Mouse (Mus musculus): ENCODE results near the gene Hist1h2bp. TPM values are rescaled to one million over a fixed set of nuclear protein-coding genes. Genes with fewer than 3 reads are reported as not detected.
"Not testable (repeated sequence)": the region's sequence is repeated elsewhere in the genome, so short reads cannot be mapped to it uniquely, and the experiment has no call there.

The Hist1h2bp gene
- polyA plus RNA-seq, 1 experiment from 2014 or later = 3.8 TPM

GRCm38 (mm10) chr13:21784311-21784710 is 3.0 kb upstream of the Hist1h2bp start:
- Histone ChIP-seq H3K36me3 (no peaks in the 10 kb centered on the region), H3K9me3 (replicated peaks) (no peaks in the 10 kb centered on the region), H3K27ac (peak overlapping the region; percentile 100), H3K27me3 (no peaks in the 10 kb centered on the region), H3K4me3 (replicated peaks) (peak overlapping the region; percentile 60), H3K9ac (peak overlapping the region; percentile 84), H3K4me2 (peak overlapping the region; percentile 74), H3K4me1 (replicated peaks) (peaks cover 55% of the 10 kb centered on the region)
- ATAC-seq (ENCODE audit: low read depth) (no peak), DNase-seq (no peak)
- WGBS (ENCODE audit: insufficient replicate concordance) = 59% methylated on average over 6 of the region's 6 CpGs

- Histone ChIP-seq H3K4me1 (replicated peaks) (peaks cover 63% of the 10 kb centered on the region), H3K36me3 (no peaks in the 10 kb centered on the region), H3K9ac (peak overlapping the region; percentile 84), H3K4me2 (peak overlapping the region; percentile 70), H3K27me3 (no peaks in the 10 kb centered on the region), H3K27ac (peak overlapping the region; percentile 100), H3K9me3 (replicated peaks) (no peaks in the 10 kb centered on the region), H3K4me3 (replicated peaks) (peak overlapping the region; percentile 56)
- WGBS (ENCODE audit: insufficient replicate concordance) = 6% methylated on average over 8 of the region's 8 CpGs
- DNase-seq (peak; percentile 27), ATAC-seq (ENCODE audit: low read depth) (no peak)
Measured at GRCm38 (mm10) chr13:21786189-21786898, 917 bp upstream of the Hist1h2bp start.

- peak overlapping the region; percentile 51 for H3K4me3 ChIP-seq (replicated peaks)
- DNase-seq = peak; percentile 13
- peak; percentile 17 for ATAC-seq (ENCODE audit: low read depth)
Measured at GRCm38 (mm10) chr13:21787760-21788593, 716 bp downstream of the Hist1h2bp start.

GRCm38 (mm10) chr13:21789925-21790324 is 2.7 kb downstream of the Hist1h2bp start:
- H3K4me3 ChIP-seq (replicated peaks) = no peak overlapping the region
- ATAC-seq (ENCODE audit: low read depth) (no peak), DNase-seq (no peak)
- H3K27me3 ChIP-seq = no peaks in the 10 kb centered on the region
- 39% methylated on average over 6 of the region's 6 CpGs for WGBS (ENCODE audit: insufficient replicate concordance)
- no peaks in the 10 kb centered on the region for H3K9me3 ChIP-seq (replicated peaks)
- no peaks in the 10 kb centered on the region for H3K36me3 ChIP-seq
- peak overlapping the region; percentile 100 for H3K27ac ChIP-seq
- H3K9ac ChIP-seq = peak overlapping the region; percentile 81
- H3K4me2 ChIP-seq = 0 out of 2 replicates have a peak overlapping the region, but pooled peaks have one; percentile 34
- peaks cover 44% of the 10 kb centered on the region for H3K4me1 ChIP-seq (replicated peaks)

More at GRCm38 (mm10) chr13:21787760-21788593, 716 bp downstream of the Hist1h2bp start:
- peak overlapping the region; percentile 59 for H3K4me2 ChIP-seq
- H3K27me3 ChIP-seq = no peaks in the 10 kb centered on the region
- peaks cover 57% of the 10 kb centered on the region for H3K4me1 ChIP-seq (replicated peaks)
- peak overlapping the region; percentile 81 for H3K9ac ChIP-seq
- no peaks in the 10 kb centered on the region for H3K36me3 ChIP-seq
- WGBS (ENCODE audit: insufficient replicate concordance) = 16% methylated on average over 18 of the region's 21 CpGs
- H3K9me3 ChIP-seq (replicated peaks) = no peaks in the 10 kb centered on the region
- H3K27ac ChIP-seq = peak overlapping the region; percentile 100

- Histone ChIP-seq H3K9me3 (replicated peaks) (no peaks in the 10 kb centered on the region), H3K4me3 (replicated peaks) (no peak overlapping the region), H3K36me3 (no peaks in the 10 kb centered on the region), H3K9ac (peak overlapping the region; percentile 52; the same call in 1 of the 2 replicates), H3K27me3 (no peaks in the 10 kb centered on the region), H3K4me2 (peak overlapping the region; percentile 41), H3K4me1 (replicated peaks) (peaks cover 36% of the 10 kb centered on the region), H3K27ac (no peak overlapping the region)
- ATAC-seq (ENCODE audit: low read depth) = no peak
- DNase-seq = no peak
- WGBS (ENCODE audit: insufficient replicate concordance) = 33% methylated on average over 17 of the region's 18 CpGs
Measured at GRCm38 (mm10) chr13:21790601-21791283, 3.5 kb downstream of the Hist1h2bp start.

- ATAC-seq (ENCODE audit: low read depth) (no peak), DNase-seq (no peak)
- no peaks in the 10 kb centered on the region for H3K27me3 ChIP-seq
- no peak overlapping the region for H3K4me3 ChIP-seq (replicated peaks)
- peaks cover 5% of the 10 kb centered on the region for H3K4me1 ChIP-seq (replicated peaks)
- H3K9me3 ChIP-seq (replicated peaks) = no peaks in the 10 kb centered on the region
- H3K9ac ChIP-seq = no peak overlapping the region
- no peak overlapping the region for H3K27ac ChIP-seq
- WGBS (ENCODE audit: insufficient replicate concordance) = 78% methylated on average over 7 of the region's 7 CpGs
- no peaks in the 10 kb centered on the region for H3K36me3 ChIP-seq
- no peak overlapping the region for H3K4me2 ChIP-seq
Measured at GRCm38 (mm10) chr13:21795584-21795983, 8.3 kb downstream of the Hist1h2bp start.

- not testable (repeated sequence) for H3K27ac ChIP-seq; H3K9ac ChIP-seq; H3K4me3 ChIP-seq (replicated peaks); H3K4me2 ChIP-seq; H3K36me3 ChIP-seq; H3K27me3 ChIP-seq; DNase-seq; H3K4me1 ChIP-seq (replicated peaks); H3K9me3 ChIP-seq (replicated peaks)
- peak; percentile 74 for ATAC-seq (ENCODE audit: low read depth)
Measured at GRCm38 (mm10) chr13:21797163-21797562, 9.9 kb downstream of the Hist1h2bp start.

GRCm38 (mm10) chr13:21803058-21803457 is 15.8 kb downstream of the Hist1h2bp start:
- H3K4me3 ChIP-seq (replicated peaks); H3K4me1 ChIP-seq (replicated peaks); H3K9me3 ChIP-seq (replicated peaks); H3K27ac ChIP-seq; H3K27me3 ChIP-seq; DNase-seq; H3K9ac ChIP-seq; H3K36me3 ChIP-seq; H3K4me2 ChIP-seq: not testable (repeated sequence)
- peak; percentile 68 for ATAC-seq (ENCODE audit: low read depth)
- no CpG with 5 or more reads among the region's 4 CpGs for WGBS (ENCODE audit: insufficient replicate concordance)

- peak; percentile 87 for ATAC-seq (ENCODE audit: low read depth)
- H3K4me2 ChIP-seq; H3K4me3 ChIP-seq (replicated peaks); DNase-seq; H3K9ac ChIP-seq; H3K9me3 ChIP-seq (replicated peaks); H3K27me3 ChIP-seq; H3K27ac ChIP-seq; H3K36me3 ChIP-seq; H3K4me1 ChIP-seq (replicated peaks): not testable (repeated sequence)
- WGBS (ENCODE audit: insufficient replicate concordance) = no CpG with 5 or more reads among the region's 23 CpGs
Measured at GRCm38 (mm10) chr13:21810073-21810472, 22.8 kb downstream of the Hist1h2bp start, which contains the start of the genes Hist1h2bq and Hist1h2ao. TSS of gene Hist1h2bq (minus strand) at chr13:21810197. TSS of gene Hist1h2ao (plus strand) at chr13:21810465.

- H3K4me3 ChIP-seq (replicated peaks); H3K4me1 ChIP-seq (replicated peaks); H3K27ac ChIP-seq; H3K36me3 ChIP-seq; H3K9ac ChIP-seq; DNase-seq; H3K9me3 ChIP-seq (replicated peaks); H3K4me2 ChIP-seq; H3K27me3 ChIP-seq: not testable (repeated sequence)
- no CpG with 5 or more reads among the region's 8 CpGs for WGBS (ENCODE audit: insufficient replicate concordance)
- peak; percentile 5; the same call in 1 of the 2 replicates for ATAC-seq (ENCODE audit: low read depth)
Measured at GRCm38 (mm10) chr13:21811074-21811473, 23.8 kb downstream of the Hist1h2bp start.

GRCm38 (mm10) chr13:21811539-21811938 is 24.3 kb downstream of the Hist1h2bp start, which contains the start of gene Hist1h4m:
TSS of gene Hist1h4m (plus strand) at chr13:21811746.
- Histone ChIP-seq H3K9ac (peak within 1 kb of the TSS; percentile 57), H3K27ac (peak within 1 kb of the TSS; percentile 86), H3K4me2 (peak within 1 kb of the TSS; percentile 48), H3K4me3 (replicated peaks) (peak within 1 kb of the TSS; percentile 37)
- WGBS (ENCODE audit: insufficient replicate concordance) = no CpG with 5 or more reads among the region's 24 CpGs
- ATAC-seq (ENCODE audit: low read depth) = peak; percentile 19
- not testable (repeated sequence) for H3K36me3 ChIP-seq; H3K4me1 ChIP-seq (replicated peaks); DNase-seq; H3K27me3 ChIP-seq; H3K9me3 ChIP-seq (replicated peaks)

Data from liver, embryonic 13.5 days (tissue).